Mouse (Mus musculus) myocyte (in vitro differentiated cells): ENCODE data around the gene Drd1. TPM values are rescaled to one million over a fixed set of nuclear protein-coding genes. Genes with fewer than 3 reads are reported as not detected.

Source experiments
- H3K27me3 ChIP-seq: one replicate; pipeline ENCODE4 v1.6.1; 2011; ENCODE audit not compliant: control insufficient read depth, insufficient read depth, insufficient read length
- H3K36me3 ChIP-seq: one replicate; pipeline ENCODE4 v1.6.1; 2011; ENCODE audit not compliant: control insufficient read depth, insufficient read depth
- H3K4me2 ChIP-seq: one replicate; pipeline ENCODE4 v1.6.1; 2011; ENCODE audit warnings: low read depth, control low read depth
- H3K4me3 ChIP-seq: one replicate; pipeline ENCODE4 v1.5.1; 2011; ENCODE audit warnings: mild to moderate bottlenecking, control low read depth, moderate library complexity
- H3K79me2 ChIP-seq: one replicate; pipeline ENCODE4 v1.6.1; 2011; ENCODE audit not compliant: control insufficient read depth, insufficient read depth
- H3ac ChIP-seq: one replicate; pipeline ENCODE4 v1.6.1; 2011; ENCODE audit not compliant: control insufficient read depth, insufficient read length
- CEBPB ChIP-seq: IDR thresholded peaks from 2 replicates; pipeline ENCODE4 v1.6.1; 2011; ENCODE audit warnings: mild to moderate bottlenecking, moderate library complexity; ENCODE audit not compliant: poor library complexity, insufficient read depth, severe bottlenecking
- E2F4 ChIP-seq: IDR thresholded peaks from one replicate; pipeline ENCODE4 v1.6.1; 2011; ENCODE audit warnings: mild to moderate bottlenecking, control low read depth, moderate library complexity; ENCODE audit not compliant: insufficient read depth
- MAX ChIP-seq: IDR thresholded peaks from one replicate; pipeline ENCODE4 v1.6.1; 2011; ENCODE audit warnings: low read depth, mild to moderate bottlenecking, control low read depth
- MYOD1 ChIP-seq, 3 experiments: IDR thresholded peaks; one replicate each; pipeline ENCODE4 v1.6.1; 2011; ENCODE audit warnings: control low read depth in 2 of 3, low read depth in 2 of 3, mild to moderate bottlenecking in 2 of 3, moderate library complexity in 1 of 3; ENCODE audit not compliant: insufficient read length in 2 of 3, control insufficient read depth in 1 of 3
- MYOG ChIP-seq, 3 experiments: IDR thresholded peaks; one replicate each; pipeline ENCODE4 v1.6.1; 2011; ENCODE audit warnings: control low read depth in 2 of 3, low read depth in 2 of 3, mild to moderate bottlenecking in 2 of 3; ENCODE audit not compliant: insufficient read length in 2 of 3, control insufficient read depth in 1 of 3, insufficient read depth in 1 of 3
- POLR2A ChIP-seq: IDR thresholded peaks from one replicate; pipeline ENCODE4 v1.6.1; 2011; ENCODE audit warnings: low read depth, mild to moderate bottlenecking, control low read depth, moderate library complexity; ENCODE audit not compliant: insufficient read length
- POLR2AphosphoS2 ChIP-seq: IDR thresholded peaks from one replicate; pipeline ENCODE4 v1.6.1; 2011; ENCODE audit warnings: low read depth, control low read depth; ENCODE audit not compliant: insufficient read length
- REST ChIP-seq: IDR thresholded peaks from one replicate; pipeline ENCODE4 v1.6.1; 2011; ENCODE audit warnings: mild to moderate bottlenecking, control low read depth, moderate library complexity; ENCODE audit not compliant: insufficient read depth, insufficient read length
- SRF ChIP-seq: IDR thresholded peaks from one replicate; pipeline ENCODE4 v1.6.1; 2011; ENCODE audit warnings: low read depth; ENCODE audit not compliant: control insufficient read depth, insufficient read length
- TCF12 ChIP-seq: IDR thresholded peaks from one replicate; pipeline ENCODE4 v1.6.1; 2011; ENCODE audit warnings: mild to moderate bottlenecking, control low read depth; ENCODE audit not compliant: poor library complexity, insufficient read depth, severe bottlenecking
- TCF3 ChIP-seq: IDR thresholded peaks from one replicate; pipeline ENCODE4 v1.6.1; 2011; ENCODE audit warnings: low read depth, control low read depth; ENCODE audit not compliant: insufficient read length
- USF1 ChIP-seq: IDR thresholded peaks from one replicate; pipeline ENCODE4 v1.6.1; 2011; ENCODE audit warnings: low read depth, mild to moderate bottlenecking, control low read depth, moderate library complexity
- polyA plus RNA-seq: library from polyadenylated mRNA; unstranded; fragments of >200 nt; fragmentation: generic; extraction: Trizol; gene quantifications from one replicate; pipeline ENCODE4 v1.2.1, GENCODE M21; 2012; ENCODE audit warnings: missing spikeins

The Drd1 gene
- polyA plus RNA-seq, 1 experiment, result not detected

GRCm38 (mm10) chr13:54082946-54083345, 27.4 kb upstream of the Drd1 start:
- H3K4me3 ChIP-seq, result no peak overlapping the region
- no peak overlapping the region for H3ac ChIP-seq
- peaks cover 18% of the 10 kb centered on the region for H3K79me2 ChIP-seq
- no peak overlapping the region for H3K4me2 ChIP-seq
- no peak for TF ChIP-seq SRF
- no peak for TF ChIP-seq CEBPB
- no peak for TF ChIP-seq POLR2AphosphoS2
- TF ChIP-seq POLR2A, result no peak
- TF ChIP-seq TCF12, result no peak
- no peak for TF ChIP-seq USF1
- TF ChIP-seq REST, result no peak
- no peak for TF ChIP-seq MAX
- no peak for TF ChIP-seq E2F4
- no peak for TF ChIP-seq MYOG (IDR thresholded peaks at IDR 0.05; ENCODE audit: control insufficient read depth in 1 of 3, insufficient read depth in 1 of 3, insufficient read length in 2 of 3, low read depth in 2 of 3)
- TF ChIP-seq TCF3, result no peak
- TF ChIP-seq MYOD1 (IDR thresholded peaks at IDR 0.05; ENCODE audit: control insufficient read depth in 1 of 3, insufficient read length in 2 of 3, low read depth in 2 of 3), result no peak
- H3K36me3 ChIP-seq, result peaks cover 11% of the 10 kb centered on the region
- no peaks in the 10 kb centered on the region for H3K27me3 ChIP-seq

- peaks cover 4% of the 10 kb centered on the region for H3K36me3 ChIP-seq
- no peak overlapping the region for H3K4me2 ChIP-seq
- no peak overlapping the region for H3K4me3 ChIP-seq
- no peak for TF ChIP-seq CEBPB
- no peak for TF ChIP-seq TCF3
- TF ChIP-seq MAX, result no peak
- no peak for TF ChIP-seq SRF
- no peak for TF ChIP-seq POLR2A
- TF ChIP-seq POLR2AphosphoS2, result no peak
- TF ChIP-seq E2F4, result no peak
- no peak for TF ChIP-seq USF1
- no peak for TF ChIP-seq MYOD1 (IDR thresholded peaks at IDR 0.05; ENCODE audit: control insufficient read depth in 1 of 3, insufficient read length in 2 of 3, low read depth in 2 of 3)
- TF ChIP-seq TCF12, result no peak
- no peak overlapping the region for H3ac ChIP-seq
- H3K79me2 ChIP-seq, result peaks cover 37% of the 10 kb centered on the region
- H3K27me3 ChIP-seq, result no peaks in the 10 kb centered on the region
These were observed 25.3 kb upstream of the Drd1 start for GRCm38 (mm10) chr13:54080785-54081184.

GRCm38 (mm10) chr13:54079782-54080759, 24.6 kb upstream of the Drd1 start:
- Histone ChIP-seq H3ac (no peak overlapping the region), H3K27me3 (no peaks in the 10 kb centered on the region), H3K4me3 (no peak overlapping the region), H3K36me3 (peaks cover under 1% of the 10 kb centered on the region), H3K79me2 (peaks cover 44% of the 10 kb centered on the region), H3K4me2 (no peak overlapping the region)
- TF ChIP-seq MYOG (IDR thresholded peaks at IDR 0.05; ENCODE audit: control insufficient read depth in 1 of 3, insufficient read depth in 1 of 3, insufficient read length in 2 of 3, low read depth in 2 of 3), result no peak
- no peak for TF ChIP-seq POLR2AphosphoS2
- no peak for TF ChIP-seq CEBPB
- TF ChIP-seq E2F4, result no peak
- no peak for TF ChIP-seq REST
- no peak for TF ChIP-seq MYOD1 (IDR thresholded peaks at IDR 0.05; ENCODE audit: control insufficient read depth in 1 of 3, insufficient read length in 2 of 3, low read depth in 2 of 3)
- TF ChIP-seq TCF12, result no peak
- TF ChIP-seq MAX, result no peak
- no peak for TF ChIP-seq TCF3
- no peak for TF ChIP-seq SRF
- no peak for TF ChIP-seq USF1
- no peak for TF ChIP-seq POLR2A

GRCm38 (mm10) chr13:54077470-54078174, 22.1 kb upstream of the Drd1 start:
- Histone ChIP-seq H3K27me3 (no peaks in the 10 kb centered on the region), H3K36me3 (no peaks in the 10 kb centered on the region), H3K79me2 (peaks cover 57% of the 10 kb centered on the region), H3ac (no peak overlapping the region), H3K4me2 (no peak overlapping the region), H3K4me3 (no peak overlapping the region)
- TF ChIP-seq E2F4, result no peak
